Mouse (Mus musculus) natural killer cell, adult 2 months (primary cell): ENCODE measurements around the gene Terf2ip.

ENCODE experiments used
- DNase-seq, 2 experiments: peaks; one replicate each; pipeline ENCODE4 v3.0.0; 2022; ENCODE audit warnings: low spot score in 2 of 2

Terf2ip gene

DNA sequence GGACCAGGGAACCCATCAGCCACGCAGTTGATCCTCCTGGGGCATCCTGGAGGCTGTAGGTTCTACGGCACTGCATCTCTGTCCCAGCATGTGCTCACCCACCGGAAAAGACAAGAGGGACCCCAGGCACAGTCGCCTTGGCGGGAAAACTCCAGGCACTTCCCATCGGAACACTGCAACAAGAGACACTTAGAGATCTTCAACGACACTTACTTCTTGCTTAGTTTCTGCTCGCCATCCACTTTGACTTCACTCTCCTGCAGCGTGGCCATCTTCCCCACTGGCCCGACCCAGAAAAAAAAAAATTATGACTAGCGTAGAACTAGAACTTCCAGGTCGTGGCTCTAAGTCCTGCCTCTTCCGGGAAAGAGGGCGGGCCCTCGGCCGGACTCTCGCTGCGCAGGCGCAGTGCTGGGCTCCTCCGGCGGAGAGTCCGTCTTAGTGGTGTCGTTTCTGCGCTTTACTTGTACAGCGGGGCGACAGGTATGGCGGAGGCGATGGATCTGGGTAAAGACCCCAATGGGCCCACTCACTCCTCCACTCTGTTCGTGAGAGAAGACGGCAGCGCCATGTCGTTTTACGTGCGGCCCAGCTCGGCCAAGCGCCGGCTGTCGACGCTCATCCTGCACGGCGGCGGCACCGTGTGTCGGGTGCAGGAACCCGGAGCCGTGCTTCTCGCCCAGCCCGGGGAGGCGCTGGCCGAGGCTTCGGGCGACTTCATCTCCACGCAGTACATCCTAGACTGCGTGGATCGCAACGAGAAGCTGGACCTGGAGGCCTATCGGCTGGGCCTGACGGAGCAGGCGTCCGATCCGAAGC lies at the start of gene Terf2ip, which contains the start of gene Kars:
Gene Terf2ip, plus strand, starts transcription at position 402 of the 819 bp plus-strand sequence.
Gene Kars, minus strand, starts transcription at position 327 of the 819 bp plus-strand sequence.
- DNase-seq, result peak; percentile 88 to 90

- no peak for DNase-seq
These were observed 48.6 kb upstream of the Terf2ip start for GRCm38 (mm10) chr8:111962589-111962988.

- no peak for DNase-seq
These were observed 48.1 kb upstream of the Terf2ip start for GRCm38 (mm10) chr8:111963091-111963490.

DNA sequence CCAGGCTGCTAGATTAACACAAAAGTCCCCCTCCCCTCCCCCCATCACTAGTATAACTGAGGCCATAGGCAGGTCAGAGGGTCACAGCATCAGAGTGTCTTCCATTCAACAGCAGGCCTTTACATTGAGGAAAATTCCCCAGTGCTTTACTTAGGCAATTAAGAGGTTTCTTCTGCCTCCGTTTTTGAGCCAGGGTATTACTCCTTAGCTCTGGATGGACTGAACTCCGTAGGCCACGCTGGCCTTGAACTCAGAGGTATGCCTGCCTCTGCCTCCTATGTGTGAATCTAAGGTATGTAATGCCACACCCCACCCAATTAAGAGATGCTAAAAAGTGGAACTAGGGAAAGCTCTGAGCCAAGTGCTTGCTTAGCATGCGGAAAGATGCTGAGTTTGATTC lies 47.7 kb upstream of the Terf2ip start:
- no peak for DNase-seq

GRCm38 (mm10) chr8:111964351-111964750 lies 46.8 kb upstream of the Terf2ip start:
- no peak for DNase-seq

DNA sequence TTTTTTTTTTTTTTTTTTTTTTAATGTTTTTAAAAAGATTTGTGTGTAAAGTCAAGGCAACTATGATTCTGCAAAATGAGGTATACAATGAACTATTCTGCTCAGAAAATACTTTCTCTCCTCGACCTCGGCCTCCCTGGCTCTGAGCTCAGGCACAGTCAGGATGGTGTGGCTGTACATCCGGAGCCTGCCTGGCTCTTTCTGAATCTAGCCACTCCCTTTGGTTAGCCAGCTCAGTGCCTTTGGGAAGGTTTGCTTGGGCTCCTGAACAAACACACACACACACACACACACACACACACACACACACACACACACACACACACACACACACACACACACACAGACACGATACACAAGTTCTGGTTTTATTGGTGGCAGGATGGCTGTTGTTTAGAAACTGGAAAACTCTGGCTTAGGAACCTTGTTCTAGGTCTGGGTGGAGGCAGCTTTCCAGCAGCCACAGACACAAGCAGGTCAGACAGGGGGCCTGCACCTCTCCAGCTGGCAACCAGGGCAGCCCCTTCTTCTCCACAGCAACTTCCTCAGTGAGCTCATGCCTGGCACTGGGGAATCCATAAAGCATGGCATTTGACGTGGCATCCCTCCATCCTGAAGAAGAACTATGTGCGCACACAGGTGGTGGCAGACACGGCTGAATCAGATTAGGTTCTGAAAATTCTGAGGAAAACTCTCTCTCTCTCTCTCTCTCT lies 46.2 kb upstream of the Terf2ip start:
- DNase-seq, result no peak

- no peak for DNase-seq
These were observed 43.8 kb upstream of the Terf2ip start for GRCm38 (mm10) chr8:111967246-111967870.

DNA sequence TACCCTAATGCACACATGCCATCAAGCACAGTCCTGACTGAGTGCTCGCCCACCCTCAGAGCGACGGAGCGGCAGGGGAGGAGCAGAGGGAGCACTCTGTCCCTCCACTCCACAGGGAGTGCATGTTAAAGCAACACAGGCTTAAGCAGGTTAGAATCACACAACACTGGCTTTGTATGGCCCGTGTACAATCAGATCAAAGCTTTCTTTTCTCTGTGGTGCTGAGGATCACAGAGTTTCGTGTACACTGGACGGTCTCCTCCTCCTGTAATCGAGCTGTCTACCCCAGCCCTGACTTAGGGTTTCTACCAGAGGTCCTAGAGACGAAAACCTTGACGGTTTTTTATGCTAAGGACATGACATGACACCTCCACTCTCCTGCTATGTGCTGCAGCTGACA lies 42.7 kb upstream of the Terf2ip start:
- no peak for DNase-seq

DNA sequence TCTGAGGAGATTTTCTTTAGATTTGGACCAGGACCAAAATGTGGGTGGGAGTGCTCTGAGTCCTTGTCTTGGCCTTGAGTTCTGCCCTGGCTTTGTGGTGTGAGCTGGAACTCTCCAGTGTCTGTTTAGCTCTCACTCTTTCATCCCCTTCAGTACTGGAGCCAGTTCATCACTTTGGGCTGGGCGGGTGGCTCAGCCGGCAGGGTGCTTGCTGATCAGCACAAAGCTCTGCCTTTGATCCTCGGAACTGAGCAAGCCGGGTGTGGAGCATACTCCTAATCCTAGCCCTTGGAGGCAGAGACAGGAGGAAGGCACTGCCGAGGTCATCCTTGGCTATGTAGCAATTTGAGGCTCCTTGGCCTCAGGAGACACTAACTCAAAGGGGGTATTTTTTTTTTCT lies 42.2 kb upstream of the Terf2ip start:
- no peak for DNase-seq

GRCm38 (mm10) chr8:111974138-111974537 lies 37.1 kb upstream of the Terf2ip start:
- no peak for DNase-seq

GRCm38 (mm10) chr8:111975706-111976105 lies 35.5 kb upstream of the Terf2ip start:
- no peak for DNase-seq

DNA sequence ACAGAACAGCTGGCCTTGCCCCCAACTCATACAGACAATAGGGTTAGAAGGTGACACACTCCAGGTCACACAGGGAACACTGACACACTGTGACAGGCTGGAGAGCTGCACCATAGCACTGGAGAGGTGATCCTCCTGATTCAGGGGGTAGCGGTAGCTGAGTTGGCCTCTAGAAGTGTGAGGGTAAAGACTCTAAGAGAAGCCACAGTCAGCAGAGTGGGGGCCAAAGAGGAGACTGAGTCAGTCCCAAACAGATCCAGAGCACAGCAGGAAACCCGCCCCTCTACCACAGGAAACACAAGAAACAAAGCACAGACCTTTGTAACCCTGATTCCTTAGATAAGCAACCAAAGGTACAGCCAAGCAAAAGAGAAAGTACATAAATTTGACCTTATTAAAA lies 34.9 kb upstream of the Terf2ip start:
- DNase-seq, result no peak

DNA sequence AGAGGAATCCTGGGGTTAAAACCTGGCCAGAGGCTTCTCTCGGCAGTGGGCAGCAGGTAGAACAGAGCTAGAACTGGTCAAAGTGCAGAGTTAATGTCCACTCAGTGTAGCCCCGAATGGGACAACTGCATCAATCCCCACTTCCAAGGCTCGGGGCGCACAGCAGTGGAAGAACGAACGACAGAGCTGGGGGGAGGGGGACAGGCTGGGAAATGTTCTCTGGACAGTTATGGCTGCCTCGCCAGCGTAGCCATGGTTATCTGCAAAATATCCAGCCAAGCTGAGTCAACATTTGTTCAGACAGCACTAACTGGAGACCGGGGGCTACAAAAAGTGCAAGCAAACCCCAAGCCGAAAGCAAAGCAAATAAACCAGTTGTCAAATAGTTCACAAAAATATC lies 33.1 kb upstream of the Terf2ip start:
- DNase-seq, result no peak

DNA sequence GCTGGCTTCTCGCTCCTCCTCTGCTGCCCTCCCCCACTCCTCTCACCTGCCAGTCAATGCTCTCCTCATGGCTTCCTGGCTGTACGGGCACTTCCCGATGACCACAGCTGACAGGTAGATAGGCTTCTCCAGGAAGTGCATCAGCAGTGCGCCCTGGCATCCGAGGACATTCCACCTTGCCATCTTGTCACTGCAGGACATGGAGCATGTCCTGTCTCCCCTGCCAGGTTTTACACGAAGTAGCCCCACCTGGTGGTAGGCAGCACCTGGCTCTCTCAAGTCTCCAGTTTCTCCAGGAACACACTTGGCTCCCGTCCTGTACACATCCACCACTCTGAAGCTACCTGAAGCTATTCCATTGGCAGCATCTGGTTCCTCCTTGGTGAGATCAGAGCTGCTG lies 29.1 kb upstream of the Terf2ip start:
- no peak for DNase-seq

GRCm38 (mm10) chr8:111984511-111984910 lies 26.7 kb upstream of the Terf2ip start:
- DNase-seq, result no peak

DNA sequence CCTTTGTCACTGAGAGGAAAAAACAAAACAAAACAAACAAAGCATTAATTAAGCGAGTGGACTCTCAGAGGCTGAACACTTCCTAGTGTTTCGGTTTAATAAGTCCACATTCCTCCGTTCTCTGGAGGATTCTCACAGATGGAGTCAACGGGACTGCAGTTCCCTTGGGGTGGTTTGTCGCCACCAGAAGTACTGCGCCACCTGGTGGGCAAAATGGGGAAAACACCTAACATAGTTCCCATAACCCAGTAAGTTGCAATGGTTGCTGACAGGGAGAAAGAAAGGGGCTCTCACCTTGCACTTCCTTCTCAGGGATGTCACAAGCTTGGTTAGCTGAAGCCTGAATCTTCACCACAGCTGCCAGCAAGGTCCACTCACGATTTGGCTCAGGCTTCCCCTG lies 21.3 kb upstream of the Terf2ip start:
- peak; percentile 58 to 73 for DNase-seq

GRCm38 (mm10) chr8:111991278-111991677 lies 19.9 kb upstream of the Terf2ip start:
- DNase-seq, result no peak

- peak; percentile 69 to 78 for DNase-seq
These were observed 19.0 kb upstream of the Terf2ip start, which contains the start of gene Adat1 for GRCm38 (mm10) chr8:111992013-111992702. TSS of gene Adat1 (minus strand) at chr8:111992302.

DNA sequence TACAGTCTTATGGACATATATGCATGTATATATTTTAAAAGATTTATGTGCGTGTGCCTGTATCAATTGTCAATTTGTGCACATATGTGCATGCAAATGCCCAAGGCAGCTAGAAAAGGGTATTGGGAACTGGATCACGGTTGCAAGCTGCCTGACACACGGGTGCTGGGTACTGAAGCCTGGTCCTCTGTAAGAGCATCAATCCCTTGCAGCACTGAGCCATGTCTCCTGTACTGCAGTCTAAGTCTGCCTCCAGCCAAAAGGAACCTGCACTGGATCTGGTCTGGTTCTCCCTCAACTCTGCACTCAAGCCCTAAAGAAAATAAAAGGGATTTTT lies 18.5 kb upstream of the Terf2ip start:
- no peak for DNase-seq

DNA sequence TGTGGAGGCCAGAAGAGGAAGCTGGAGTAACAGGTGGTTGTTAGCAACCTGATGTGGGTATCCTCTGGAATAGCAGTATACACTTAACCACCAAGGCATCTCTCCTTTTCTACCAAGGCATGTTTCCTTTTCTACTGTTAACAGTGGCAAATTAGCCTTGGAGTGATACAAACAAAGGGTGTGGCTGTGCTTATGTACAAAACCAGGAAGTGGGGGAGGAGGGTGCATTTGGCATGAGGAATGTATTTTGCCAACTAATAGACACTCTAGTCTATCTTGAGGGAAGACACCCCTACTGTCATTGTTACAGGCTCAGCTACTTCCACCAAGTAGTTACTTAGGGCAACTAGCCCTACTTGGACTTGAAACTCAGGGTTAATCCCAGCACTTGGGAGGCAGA lies 6.4 kb upstream of the Terf2ip start:
- DNase-seq, result no peak

DNA sequence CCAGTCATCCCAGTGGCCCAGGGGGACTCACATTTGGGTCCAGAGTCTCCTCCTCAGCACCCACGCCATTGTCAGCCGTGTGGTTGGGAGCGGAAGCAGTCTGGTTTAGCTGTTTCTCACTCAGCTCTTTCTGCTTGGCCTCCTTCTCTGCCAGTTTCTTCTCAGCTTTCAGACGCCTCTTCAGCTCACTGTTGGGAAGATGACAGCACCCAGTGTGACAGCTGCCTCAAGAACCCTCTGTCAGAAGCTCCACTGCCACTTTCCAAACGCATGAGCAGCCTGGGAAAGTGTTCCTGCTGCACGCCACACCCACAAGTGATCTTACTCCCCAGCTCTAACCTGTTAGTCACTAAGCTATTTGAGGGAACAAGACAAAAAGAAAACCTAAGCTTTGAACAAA lies 5.6 kb upstream of the Terf2ip start:
- no peak for DNase-seq

- no peak for DNase-seq
These were observed 3.5 kb upstream of the Terf2ip start for GRCm38 (mm10) chr8:112007669-112008068.
